Mouse (Mus musculus) adipose tissue, adult 10 weeks (tissue): ENCODE results near the gene Olah. TPM values are rescaled to one million over a fixed set of nuclear protein-coding genes. Genes with fewer than 3 reads are reported as not detected.

Experiments
- polyA plus RNA-seq: library from polyadenylated mRNA; stranded (reverse); fragments of 350-450 nt; fragmentation: Illumina TruSeq; extraction: RNeasy Lipid Tissue Mini Kit (QIAGEN cat#74804); gene quantifications from one replicate; pipeline ENCODE4 v1.2.3, GENCODE M21; 2014; ENCODE audit warnings: low read depth, low replicate concordance

Olah gene
- 0.21 TPM for polyA plus RNA-seq

DNA sequence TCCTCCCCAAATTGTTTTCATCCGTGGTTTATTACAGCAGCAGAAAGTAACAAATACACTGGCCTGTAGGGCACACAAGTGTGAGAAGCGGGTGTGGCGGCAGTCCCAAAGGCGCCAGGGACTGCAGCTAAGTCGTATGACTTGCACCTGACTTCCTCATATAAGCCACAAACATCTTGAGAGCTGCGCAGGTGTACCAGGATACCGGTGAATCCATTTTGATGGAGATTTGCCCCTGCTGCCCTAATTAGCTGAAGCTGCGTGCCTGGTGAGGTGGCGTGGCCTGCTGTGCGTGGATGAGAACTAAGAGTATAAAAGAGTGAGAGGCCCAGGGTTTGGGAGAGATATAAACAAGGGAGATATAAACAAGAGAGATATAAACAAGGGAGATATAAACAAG, at the start of gene Olah:
Olah (minus strand) TSS at position 101 of the 400 bp plus-strand sequence.

GRCm38 (mm10) chr2:3423841-3424578, 27.0 kb upstream of the Olah start, which contains the start of gene Dclre1c:
Gene Dclre1c (plus strand): TSS chr2:3424131.

GRCm38 (mm10) chr2:3422548-3422947, 25.5 kb upstream of the Olah start, which contains the start of gene Meig1:
Gene Meig1 (minus strand): TSS chr2:3422648.

DNA sequence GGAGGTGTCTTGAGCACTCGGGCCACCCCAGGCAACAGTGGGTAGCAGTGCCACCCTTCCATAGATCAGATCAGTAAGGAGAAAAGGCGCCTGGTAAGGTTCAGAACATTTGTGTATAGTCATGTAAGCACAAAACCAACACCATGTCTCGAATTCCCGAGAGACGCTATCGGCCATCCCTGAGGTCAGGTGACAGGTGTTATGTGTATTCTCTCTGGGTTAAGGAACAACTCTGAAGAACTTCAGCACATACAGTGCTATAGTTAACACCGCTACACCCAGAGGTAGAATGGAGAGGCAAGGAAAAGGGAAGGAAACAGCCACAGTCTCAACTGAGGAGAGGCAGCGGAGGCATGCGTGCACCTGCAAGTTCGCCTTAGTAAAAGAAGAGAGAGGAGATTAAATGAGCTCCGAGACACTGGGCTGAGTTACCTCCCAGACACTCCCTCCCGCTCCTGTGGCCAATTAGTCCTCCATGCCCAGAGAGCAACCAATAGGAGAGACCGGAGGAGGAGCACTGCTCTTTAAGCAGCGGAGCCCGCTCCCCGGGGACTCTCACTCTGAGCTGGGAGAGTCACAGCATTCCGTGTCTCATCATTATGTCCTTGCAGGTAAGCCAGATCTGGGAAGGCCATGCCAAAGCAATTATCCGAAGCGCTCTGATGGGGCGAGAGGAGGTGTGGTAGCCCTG, 61.3 kb downstream of the Olah start, which contains the start of gene Acbd7:
Acbd7 (plus strand) TSS at position 558 of the 691 bp plus-strand sequence.

DNA sequence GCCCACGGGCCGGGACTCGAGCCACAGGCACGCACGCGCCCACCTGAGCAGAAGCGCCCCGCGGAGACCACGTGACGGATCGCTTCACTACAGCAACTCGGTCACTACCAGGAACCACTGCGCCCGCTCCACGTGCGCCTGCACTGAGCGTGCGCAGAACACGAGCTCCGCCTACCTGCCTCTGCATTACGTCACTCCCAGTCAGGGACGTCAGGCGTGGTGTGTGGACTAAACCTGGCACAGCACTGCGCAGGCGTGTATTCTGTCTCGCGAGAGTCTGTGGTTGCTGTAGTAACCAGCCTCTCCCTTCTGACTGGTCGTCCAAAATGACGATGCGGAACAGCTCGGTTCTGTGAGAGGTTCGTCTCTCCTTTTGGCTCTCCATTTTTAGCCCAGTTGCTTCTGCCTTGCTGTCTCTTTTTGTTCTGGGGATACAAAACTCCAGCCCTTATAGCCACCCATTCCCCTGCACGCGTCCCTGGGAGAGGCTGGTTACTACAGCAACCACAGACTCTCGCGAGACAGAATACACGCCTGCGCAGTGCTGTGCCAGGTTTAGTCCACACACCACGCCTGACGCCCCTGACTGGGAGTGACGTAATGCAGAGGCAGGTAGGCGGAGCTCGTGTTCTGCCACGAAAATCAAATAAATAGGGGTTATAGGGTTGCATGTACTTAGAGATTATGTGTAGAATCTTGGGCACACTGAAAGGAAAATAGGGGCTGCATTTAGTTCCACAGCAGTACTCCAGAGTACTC, 64.3 kb downstream of the Olah start, which contains the start of gene Rpp38:
Rpp38 (minus strand) TSS at position 160 of the 759 bp plus-strand sequence.

Other genes starting within 250 kb of the Olah start
- gene Nmt2, start 113.0 kb downstream of the Olah start, polyA plus RNA-seq: 23.0 TPM
- gene Rpp38, start 64.6 kb downstream of the Olah start, polyA plus RNA-seq: 11.4 TPM
- gene Acbd7, start 61.0 kb downstream of the Olah start, polyA plus RNA-seq: 112 TPM
- 61.4 TPM for gene Meig1, start 25.4 kb upstream of the Olah start, polyA plus RNA-seq
- 9.2 TPM for gene Dclre1c, start 26.9 kb upstream of the Olah start, polyA plus RNA-seq
- 1.9 TPM for gene Suv39h2, start 77.8 kb upstream of the Olah start, polyA plus RNA-seq
- gene Gm45902, start 115.6 kb upstream of the Olah start, polyA plus RNA-seq: 1.8 TPM
- gene Hspa14, start 115.6 kb upstream of the Olah start, polyA plus RNA-seq: 36.2 TPM
- gene Cdnf, start 115.8 kb upstream of the Olah start, polyA plus RNA-seq: 6.9 TPM
- gene Fam107b, start 173.3 kb upstream of the Olah start, polyA plus RNA-seq: 23.2 TPM